Comparison of ENCODE assay signal across 8 mouse cellular contexts in the genomic region with DNA sequence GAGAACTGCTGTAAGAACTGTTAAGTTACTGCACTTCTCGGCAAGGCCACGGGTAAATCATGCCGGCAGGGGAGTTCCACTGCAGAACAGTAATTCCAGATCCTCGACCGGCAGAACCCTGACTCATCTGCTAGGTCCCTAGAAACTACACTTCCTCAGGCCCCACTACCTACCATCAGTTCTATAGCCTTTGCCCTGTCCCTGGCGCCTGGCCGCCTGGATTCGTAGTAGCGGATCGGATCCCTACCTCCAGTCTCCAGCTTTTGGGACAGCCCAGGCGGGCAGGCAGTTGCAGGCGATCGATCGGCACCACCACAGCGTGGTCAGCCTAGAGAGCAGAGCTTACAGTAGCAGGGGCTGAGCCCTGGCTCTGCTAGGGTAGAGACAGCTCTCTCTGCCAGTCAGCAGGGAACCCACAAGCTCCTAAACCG. TPM values are rescaled to one million over a fixed set of nuclear protein-coding genes. Genes with fewer than 3 reads are reported as not detected.
DNase-seq lines count a peak whose midpoint lies in the region; ATAC-seq lines count a peak whose summit lies in the region.

No protein-coding gene starts in this region.

- DNase-seq in left cerebral cortex, postnatal 4 days, result peak; percentile 31
- no peak for DNase-seq in left cerebral cortex, postnatal 25 days (ENCODE audit: low spot score in 2 of 2)
- DNase-seq in embryo, embryonic 9.5 days (ENCODE audit: extremely low spot score), result peak; percentile 77
- peak; percentile 49 to 65 for DNase-seq in heart, postnatal 14 days
- DNase-seq in limb, embryonic 11.5 days (ENCODE audit: low spot score), result peak; percentile 75
- peak; percentile 74 for DNase-seq in neural tube, embryonic 10.5 days (ENCODE audit: extremely low spot score, low spot score)
- DNase-seq in natural killer cell, adult 2 months (ENCODE audit: low spot score in 2 of 2), result no peak

- peak overlapping the region; percentile 41 for H3K4me2 ChIP-seq in limb, embryonic 11.5 days (ENCODE audit: low read depth, severe bottlenecking)

- peak overlapping the region; percentile 12; the same call in 1 of the 2 replicates for H3K4me3 ChIP-seq in limb, embryonic 11.5 days (ENCODE audit: low read depth, low read length)

- H3K27me3 ChIP-seq in limb, embryonic 11.5 days (ENCODE audit: control insufficient read depth, insufficient read depth, low read length), result peaks cover 13% of the 10 kb centered on the region; the same call in 1 of the 2 replicates

- H3K9ac ChIP-seq in limb, embryonic 11.5 days (ENCODE audit: low read length), result peak overlapping the region; percentile 43; the same call in 1 of the 2 replicates

- H3K4me1 ChIP-seq in limb, embryonic 11.5 days (ENCODE audit: control insufficient read depth, insufficient read depth, low read length), result peaks cover 56% of the 10 kb centered on the region

- no peaks in the 10 kb centered on the region for H3K36me3 ChIP-seq in limb, embryonic 11.5 days (ENCODE audit: control insufficient read depth, insufficient read depth, low read length)

- WGBS in limb, embryonic 11.5 days, result 0% methylated on average over 16 of the region's 16 CpGs

- ATAC-seq in limb, embryonic 11.5 days (ENCODE audit: insufficient number of reproducible peaks, low FRiP score, low TSS enrichment, low read depth), result 0 out of 2 replicates have a peak, but pooled peaks have one; percentile 41
- ATAC-seq in erythroid progenitor cell, adult 5-6 weeks (replicated peaks; ENCODE audit: low FRiP score, poor library complexity, severe bottlenecking), result no peak

- no peak overlapping the region for H3K27ac ChIP-seq in limb, embryonic 11.5 days (replicated peaks; ENCODE audit: low read depth, low read length)

- no peaks in the 10 kb centered on the region for H3K9me3 ChIP-seq in limb, embryonic 11.5 days (ENCODE audit: control insufficient read depth, low read length)

- intact Hi-C loops in left cerebral cortex, postnatal 4 days (cut with DNase I), result no loop called here
- intact Hi-C loops in left cerebral cortex, postnatal 25 days (cut with DNase I), result no loop called here
- intact Hi-C loops in heart, postnatal 14 days (cut with DNase I), result no loop called here

RNA-seq across cellular contexts. Expression of gene Foxc1, which starts 14.2 kb away (rescaled TPM):
- total RNA-seq in left cerebral cortex, postnatal 4 days (2021), result 1 to 10 TPM; 8.5 TPM
- total RNA-seq in left cerebral cortex, postnatal 25 days (2021), result 1 to 10 TPM; 5.5 to 6.6 TPM
- 1 to 10 TPM; 4.8 to 7.0 TPM for total RNA-seq in heart, postnatal 14 days (2021)
- 5.6 and 6.4 TPM in 2 replicates for polyA plus RNA-seq in limb, embryonic 11.5 days (2014; fragmentation: Nextera tagmentation; extraction: Ambion mirVana)
- not detected in 2 replicates for total RNA-seq in erythroid progenitor cell, adult 5-6 weeks (2015; ENCODE audit: low replicate concordance)
- total RNA-seq in erythroid progenitor cell, adult 5-6 weeks (2017; ENCODE audit: low replicate concordance), result not detected in 2 replicates

Comparison
In these comparisons a context has a peak if more than half of its experiments do, and no peak if none do; other contexts are left out.
1. DNase-seq: peak in left cerebral cortex, postnatal 4 days (single experiment), embryo, embryonic 9.5 days (single experiment), heart, postnatal 14 days (2 of 2), limb, embryonic 11.5 days (single experiment) and neural tube, embryonic 10.5 days (single experiment); none in left cerebral cortex, postnatal 25 days (0 of 2) and natural killer cell, adult 2 months (0 of 2).
2. RNA of gene Foxc1, which starts 14.2 kb away (total RNA-seq): 8.5 TPM in left cerebral cortex, postnatal 4 days, 4.8 to 7.0 TPM in heart, postnatal 14 days and 5.5 to 6.6 TPM in left cerebral cortex, postnatal 25 days; not detected in erythroid progenitor cell, adult 5-6 weeks; every median in the first group is over 4 times any median in the second.